Mouse (Mus musculus) stomach, postnatal 0 days (tissue): ENCODE data around the gene Myrfl.

ENCODE experiments used
- CTCF ChIP-seq: IDR thresholded peaks from 2 replicates; pipeline ENCODE4 v1.5.1; 2016; ENCODE audit warnings: antibody characterized with exemption, low read depth, mild to moderate bottlenecking, moderate library complexity
- EP300 ChIP-seq: optimal IDR thresholded peaks from 2 replicates; pipeline ENCODE3; 2016; ENCODE audit warnings: antibody characterized with exemption

DNA sequence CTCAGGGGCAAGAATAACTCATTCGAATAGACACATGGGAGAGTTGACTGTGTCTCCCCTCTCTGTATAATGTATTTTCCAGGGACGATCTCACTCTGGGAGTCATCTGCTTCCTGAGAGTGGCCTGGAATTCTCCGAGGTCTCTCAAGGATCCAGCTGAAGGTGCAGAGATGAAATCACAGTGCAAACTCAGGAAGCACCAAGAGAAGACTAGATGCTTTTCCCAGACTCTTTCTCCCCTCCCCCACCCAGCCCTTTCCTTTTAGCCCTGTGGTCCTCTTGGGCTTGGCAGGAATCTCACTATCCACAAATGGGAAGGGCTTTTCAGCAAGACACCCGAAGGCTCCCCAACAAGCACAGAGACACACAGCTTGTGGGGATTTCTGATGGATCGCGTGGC lies 146.7 kb downstream of the Myrfl start:
- no peak for TF ChIP-seq CTCF
- no peak for TF ChIP-seq EP300
